Mouse (Mus musculus) adrenal gland, postnatal 14 days (tissue): ENCODE data around the gene Ube2g2. TPM values are rescaled to one million over a fixed set of nuclear protein-coding genes. Genes with fewer than 3 reads are reported as not detected.

ENCODE experiments used
- DNase-seq: peaks from one replicate; pipeline ENCODE4 v3.0.0; 2021; ENCODE audit warnings: mixed read lengths
- long read RNA-seq, 2 experiments: library from polyadenylated mRNA; stranded (forward); transcript quantifications; one replicate each; pipeline ENCODE4 v2.0.0; 2021
- total RNA-seq: library from RNA; stranded (reverse); gene quantifications from 2 replicates; pipeline ENCODE4 v1.2.3, GENCODE M21; 2021

Ube2g2 gene
- total RNA-seq, result 49.8 and 50.2 TPM in 2 replicates
- long read RNA-seq, experiment 1, transcript Ube2g2-204 (6 exons, 2,031 nt), result major isoform, 93 of 119 reads
- long read RNA-seq, experiment 1, partial matches to known transcripts, result 4 of 119 reads
- long read RNA-seq, experiment 1, other reads (novel, unspliced or antisense), result 17 of 119 reads
- long read RNA-seq, experiment 2, transcript Ube2g2-204 (6 exons, 2,031 nt), result major isoform, 78 of 86 reads
- long read RNA-seq, experiment 2, partial matches to known transcripts, result 0 of 86 reads
- long read RNA-seq, experiment 2, other reads (novel, unspliced or antisense), result 7 of 86 reads

DNA sequence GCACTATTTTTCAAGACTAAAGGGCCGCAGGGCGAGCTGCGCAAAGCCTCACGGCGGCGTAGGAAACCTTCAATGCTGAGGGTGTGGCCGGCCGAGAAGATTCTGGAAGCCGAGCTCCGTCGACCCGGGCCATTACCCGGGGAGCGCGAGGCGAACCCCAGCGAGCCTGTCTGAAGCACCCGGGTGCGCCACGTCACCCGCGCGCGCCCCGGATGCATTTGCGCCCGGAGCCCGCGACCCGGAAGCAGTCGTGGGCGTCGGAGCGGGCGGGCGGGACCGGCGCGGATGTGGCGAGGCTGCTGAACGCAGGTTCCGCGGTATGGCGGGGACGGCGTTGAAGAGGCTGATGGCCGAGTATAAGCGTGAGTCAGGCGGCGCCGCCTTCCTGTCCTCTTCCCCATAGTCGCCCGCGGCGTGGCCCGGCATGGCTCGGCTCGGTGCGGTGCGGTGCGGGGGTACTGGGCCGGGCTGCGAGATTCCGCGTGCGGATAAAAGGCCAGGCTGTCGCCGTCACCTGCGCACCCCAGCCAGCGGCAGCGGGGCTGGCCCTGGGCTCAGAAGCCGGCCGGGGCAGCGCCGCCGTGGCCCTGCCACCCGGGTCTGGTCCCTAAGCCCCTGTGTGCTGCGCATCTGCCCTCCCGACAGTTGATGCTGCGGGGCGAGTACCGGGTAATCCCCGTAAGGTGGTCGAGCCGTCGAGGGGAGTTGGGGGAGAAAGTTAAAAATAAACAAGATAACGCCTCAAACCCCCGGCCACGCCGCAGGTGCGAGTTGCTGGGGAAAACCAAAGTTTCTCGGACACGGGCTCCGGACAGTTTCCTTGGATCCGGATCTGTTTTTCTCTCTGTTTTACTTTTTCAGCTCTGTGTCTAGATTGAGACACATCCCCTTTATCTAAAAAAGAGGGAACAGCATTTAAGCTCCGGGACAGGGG is at the start of gene Ube2g2:
Gene Ube2g2 (plus strand): TSS at position 221 of the 934 bp plus-strand sequence.
- DNase-seq, result peak; percentile 97

DNA sequence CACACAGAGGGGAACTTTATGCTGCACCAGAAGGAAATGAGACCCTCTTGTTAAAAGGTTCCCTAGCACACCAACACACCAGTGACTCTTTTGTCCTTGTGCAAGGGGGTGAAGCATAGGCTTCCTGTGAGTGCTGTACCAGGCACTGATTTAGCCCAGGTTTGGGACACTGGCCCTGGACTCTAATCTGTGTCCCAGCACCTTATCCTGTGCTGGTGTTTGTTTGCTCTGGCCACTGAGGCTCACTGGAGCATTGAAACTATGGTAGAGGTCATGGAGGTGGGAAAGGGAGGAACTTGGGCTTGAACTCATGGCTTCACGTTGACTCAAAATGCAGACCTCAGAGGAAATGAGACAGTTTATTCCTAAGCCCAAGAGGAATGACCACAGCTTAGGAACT is 48.9 kb upstream of the Ube2g2 start:
- DNase-seq, result no peak

DNA sequence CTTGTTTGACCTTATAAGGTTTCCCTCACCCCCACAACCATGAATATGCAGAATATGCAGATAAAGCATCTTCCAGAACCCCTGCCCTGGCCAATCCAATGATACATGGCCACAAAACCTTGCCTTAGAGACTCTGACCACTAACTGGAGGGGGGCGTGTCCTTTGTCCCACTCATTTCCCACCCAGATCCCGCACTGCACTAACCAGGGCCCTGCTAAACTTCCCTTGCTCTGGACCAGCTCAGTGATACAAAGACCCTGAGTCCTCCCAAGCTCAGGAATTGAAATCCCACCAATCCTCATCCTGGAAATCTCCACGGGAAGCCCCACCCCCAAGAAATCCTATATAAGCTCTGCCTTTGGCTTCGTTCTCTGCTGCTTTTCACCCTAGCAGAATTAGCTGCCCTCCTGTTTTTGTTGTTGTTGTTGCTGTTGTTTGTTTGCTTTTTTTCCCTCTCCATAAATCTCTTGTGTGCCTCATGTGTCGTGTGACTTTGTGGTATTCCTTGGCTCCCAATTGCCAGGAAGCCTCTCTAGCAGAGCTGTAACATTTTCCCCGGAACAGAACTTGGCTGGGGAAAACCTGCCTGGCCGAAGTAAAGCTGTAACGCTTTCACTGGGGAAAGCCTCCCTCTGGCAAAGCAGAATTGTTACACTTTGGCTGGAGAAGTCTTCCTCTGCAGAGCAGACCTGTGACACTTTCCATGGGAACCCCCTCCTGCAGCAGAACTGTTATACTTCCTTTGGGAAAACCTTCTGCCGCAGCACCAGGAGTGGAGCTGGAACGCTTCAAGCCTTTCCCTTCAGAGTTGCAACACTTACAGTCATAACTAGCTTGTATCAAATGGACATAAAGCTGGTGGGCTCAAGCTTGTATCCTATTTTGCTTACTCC is 41.8 kb upstream of the Ube2g2 start:
- no peak for DNase-seq

DNA sequence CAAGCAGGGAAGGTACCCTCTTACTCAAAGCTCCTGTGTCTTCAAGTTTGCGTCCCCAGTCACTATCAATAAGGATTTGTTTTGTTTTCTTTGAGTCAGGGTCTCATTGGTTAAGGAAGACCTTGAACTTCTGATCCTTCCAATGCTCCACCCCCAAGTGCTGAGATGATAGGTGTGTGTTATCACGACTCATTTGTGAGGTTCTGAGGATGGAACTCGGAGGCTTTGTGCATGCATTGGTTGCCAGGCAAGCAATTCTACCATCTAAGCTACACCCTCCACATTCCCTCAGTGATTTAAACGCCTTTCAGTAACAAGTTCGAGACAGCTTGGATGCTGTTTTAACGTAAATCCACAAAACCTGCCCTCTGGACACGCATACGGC is 41.1 kb upstream of the Ube2g2 start:
- DNase-seq, result no peak

DNA sequence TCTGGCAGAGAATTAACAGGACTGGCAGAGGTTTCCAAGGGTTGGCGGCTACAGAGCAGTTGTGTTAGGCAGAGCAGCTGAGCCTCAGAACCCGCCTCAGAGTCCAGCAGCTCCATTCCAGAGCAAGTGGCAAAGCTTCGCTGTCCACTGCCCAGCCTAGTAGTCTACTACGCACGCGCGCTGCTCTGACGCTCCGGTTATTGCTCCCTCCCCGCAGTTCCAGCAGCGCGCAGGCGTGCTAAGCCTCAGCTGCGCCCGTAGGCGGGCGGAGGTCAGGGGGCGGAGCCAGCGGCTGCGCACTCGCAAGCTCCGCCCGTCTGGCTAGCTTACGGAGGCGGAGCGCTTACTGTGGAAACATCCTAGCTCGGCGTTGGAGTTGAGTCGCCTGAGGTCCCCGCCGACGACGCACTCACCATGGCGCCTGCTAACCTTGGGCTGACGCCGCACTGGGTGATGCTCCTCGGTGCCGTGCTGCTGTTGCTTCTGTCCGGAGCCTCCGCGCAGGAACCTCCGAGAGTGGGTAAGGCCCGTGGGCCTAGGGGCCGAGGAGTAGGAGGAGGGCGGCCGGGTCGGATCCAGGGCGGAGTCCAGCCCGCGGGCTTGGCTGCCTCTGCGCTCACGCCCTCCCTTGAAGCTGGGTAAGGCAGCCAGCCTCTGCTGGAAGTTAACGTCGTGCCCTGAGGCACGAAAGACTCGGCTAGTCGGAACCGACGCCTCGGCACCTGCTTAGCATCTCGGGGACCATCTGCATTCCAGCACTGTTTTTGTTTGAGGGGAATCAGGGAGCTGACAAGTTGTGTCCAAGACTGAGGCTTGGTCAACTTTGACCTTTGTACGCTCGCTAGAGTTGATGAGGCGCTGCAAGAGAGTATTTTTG is 40.4 kb upstream of the Ube2g2 start, which contains the start of gene Pttg1ip:
Gene Pttg1ip (plus strand): TSS at position 313 of the 877 bp plus-strand sequence.
- peak; percentile 98 for DNase-seq

DNA sequence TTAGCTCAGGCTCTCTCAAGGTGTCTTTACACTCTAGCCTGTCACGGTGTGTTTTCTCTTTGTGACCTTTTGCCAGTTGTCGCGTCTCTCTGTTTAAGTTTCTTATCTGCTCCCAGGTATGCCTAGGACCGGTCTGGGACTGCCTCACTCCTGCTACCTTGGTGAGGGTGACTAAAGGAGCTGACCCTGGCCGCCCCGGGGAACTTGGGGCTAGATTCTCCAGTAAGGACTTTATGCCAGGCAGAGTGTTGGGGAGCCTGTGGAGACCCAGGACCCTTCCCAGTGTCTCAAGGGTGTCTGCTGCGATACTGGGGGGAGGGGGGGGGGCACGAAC is 39.8 kb upstream of the Ube2g2 start:
- peak; percentile 34 for DNase-seq

DNA sequence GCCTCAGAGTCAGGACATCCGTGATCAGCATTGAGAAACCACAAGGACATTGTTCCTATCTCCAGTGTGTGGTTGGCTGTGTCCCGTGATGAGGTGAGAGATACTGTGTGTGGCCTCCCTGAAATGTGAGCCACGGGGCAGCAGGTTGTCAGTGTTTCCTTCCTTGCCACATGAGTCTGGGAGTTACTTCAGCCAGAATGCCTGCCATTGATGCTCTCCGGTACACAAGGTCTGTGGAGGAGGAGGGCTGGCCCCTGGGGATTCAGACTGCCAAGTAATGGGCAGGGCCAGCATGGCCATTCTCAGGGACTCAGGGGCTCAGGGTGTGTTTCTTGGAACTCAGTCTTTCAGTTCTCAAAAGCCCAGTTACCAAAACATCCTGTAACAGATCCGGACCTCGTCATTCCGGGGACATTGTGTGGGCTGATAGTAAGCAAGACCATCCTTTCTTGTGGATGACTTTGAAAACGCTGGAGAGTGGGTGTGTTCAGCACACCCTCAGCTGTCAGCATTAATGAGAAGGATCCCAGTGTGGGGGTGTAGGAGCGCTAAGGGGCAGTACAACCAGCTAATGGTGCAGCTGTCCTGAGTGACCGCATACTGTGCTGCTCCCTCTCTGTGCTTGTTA is 38.2 kb upstream of the Ube2g2 start:
- peak; percentile 53 for DNase-seq

DNA sequence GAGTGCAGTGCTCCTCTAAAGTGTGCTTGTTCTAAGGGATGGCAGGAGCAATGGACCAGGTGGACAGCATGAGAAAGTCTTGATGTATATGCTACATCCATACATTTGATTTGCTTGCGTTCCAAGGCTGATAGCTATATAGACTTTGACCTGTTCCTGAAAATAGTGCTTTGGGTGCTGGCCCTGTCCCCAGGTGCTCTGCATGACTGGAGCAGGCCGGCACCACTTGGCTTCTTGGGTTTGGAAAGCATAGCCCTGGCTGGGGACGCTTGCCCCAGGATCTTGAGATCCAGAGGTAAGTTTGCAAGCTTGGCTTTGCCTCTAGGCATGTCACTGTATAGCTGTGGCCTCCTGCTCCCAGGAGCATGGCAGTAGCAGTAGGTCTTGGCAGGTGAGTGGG is 35.4 kb upstream of the Ube2g2 start:
- no peak for DNase-seq

DNA sequence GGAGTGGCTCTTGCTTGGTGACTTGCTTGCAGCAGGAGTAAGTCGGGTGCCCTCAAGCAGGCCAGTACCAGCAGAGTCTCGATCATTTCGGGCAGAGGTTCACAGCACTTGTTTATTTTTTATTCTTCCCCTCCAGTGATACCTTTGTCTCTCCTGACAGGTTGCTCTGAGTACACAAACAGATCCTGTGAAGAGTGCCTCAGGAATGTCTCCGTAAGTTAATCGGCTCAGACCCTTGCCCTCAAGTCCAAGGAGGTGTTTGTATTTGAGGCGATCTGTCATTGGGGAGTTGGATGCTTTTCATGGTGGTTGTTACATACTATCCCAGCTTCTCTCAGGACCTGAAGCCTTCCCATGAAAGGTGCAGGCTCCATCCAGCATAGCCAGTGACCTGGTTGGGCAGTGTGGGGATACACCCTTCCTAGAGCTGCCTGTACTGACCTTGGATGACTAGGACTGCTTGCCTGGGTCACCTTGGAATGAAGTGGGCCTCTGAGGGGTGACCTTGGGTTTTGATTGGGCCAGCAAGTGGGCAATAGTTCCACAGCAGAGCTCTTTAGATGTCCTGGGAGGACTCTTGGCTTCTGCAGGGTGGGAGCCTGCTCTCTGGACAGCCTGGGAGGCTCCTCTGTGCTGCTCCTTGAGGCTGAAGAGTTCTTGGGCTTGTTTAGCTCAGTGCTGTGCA is 34.8 kb upstream of the Ube2g2 start:
- peak; percentile 56 for DNase-seq

DNA sequence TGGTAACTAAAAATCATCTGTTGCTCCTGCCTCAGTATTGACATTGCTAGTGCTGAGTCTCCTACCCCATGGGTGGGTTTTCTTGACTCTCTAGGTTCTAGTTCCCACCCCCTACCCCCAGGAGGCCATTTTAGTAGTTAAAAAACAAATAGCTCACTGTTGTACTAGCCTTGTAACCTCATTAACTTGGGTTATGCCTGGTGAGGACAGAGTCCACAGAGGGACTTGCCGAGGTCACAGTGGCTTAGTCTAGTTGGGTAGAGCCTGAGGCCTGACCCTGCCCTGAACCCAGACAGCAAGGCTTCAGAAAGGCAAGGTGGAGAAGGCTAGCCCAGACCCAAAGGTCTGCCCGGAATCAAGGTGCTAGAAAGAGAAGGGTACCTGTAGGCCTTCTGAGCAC is 34.0 kb upstream of the Ube2g2 start:
- no peak for DNase-seq

DNA sequence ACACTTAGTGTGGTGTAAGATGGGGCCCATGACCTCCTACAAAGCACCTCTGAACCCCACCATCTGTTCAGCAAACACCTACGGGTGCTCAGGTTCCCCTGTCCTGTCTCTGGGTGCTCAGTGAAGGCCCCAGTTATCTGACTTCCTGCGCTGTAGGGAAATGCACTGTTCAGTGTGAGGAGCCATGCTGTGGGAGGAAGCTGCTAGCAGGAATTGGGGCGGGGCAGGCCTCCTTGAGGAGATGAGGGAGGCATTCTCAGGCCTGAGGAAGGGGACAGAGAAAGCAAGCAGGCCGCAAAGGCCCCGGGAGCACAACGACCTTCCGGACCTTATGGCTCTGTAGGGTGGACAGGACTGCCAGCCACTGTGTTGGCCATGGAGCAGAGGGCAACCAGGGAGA is 33.0 kb upstream of the Ube2g2 start:
- DNase-seq, result no peak

DNA sequence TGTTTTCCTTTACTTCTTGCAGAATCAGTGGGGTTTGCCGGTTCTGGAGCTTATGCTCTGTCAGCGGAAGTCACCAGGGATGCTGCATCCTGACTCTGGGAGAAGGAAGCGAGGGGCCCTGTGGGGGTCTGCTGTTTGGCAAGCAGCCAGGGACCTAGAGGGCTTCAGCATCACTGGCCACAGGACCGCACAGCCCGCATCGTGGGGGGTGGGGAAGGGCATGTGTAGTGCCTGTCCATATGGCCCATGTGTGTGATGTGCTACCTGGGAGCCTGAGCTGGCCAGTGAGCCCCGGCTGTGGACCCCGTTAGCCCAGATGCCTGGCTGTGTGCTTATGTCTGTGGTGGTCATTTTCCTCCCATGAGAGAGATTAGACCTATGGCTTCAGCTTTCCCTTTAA is 32.3 kb upstream of the Ube2g2 start:
- no peak for DNase-seq

DNA sequence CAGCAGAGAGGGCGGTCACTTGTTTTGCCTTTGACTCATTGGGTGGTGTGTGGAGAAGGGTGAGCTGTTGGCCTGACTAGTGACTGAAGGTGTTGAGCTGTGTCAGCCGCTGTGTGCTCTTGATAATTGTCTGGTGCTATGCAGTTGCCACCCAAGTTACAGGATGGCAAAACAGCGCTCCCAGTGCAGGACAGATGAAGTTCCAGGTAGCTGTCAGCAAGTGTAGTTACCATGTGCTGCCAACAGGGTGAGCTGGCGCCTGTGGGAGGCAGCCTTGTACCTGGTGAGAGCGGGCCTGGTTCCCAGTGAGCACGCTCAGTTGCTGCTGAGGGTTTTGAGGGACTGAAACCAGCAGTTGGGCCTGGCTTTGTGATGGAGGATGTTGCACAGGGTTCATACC is 31.3 kb upstream of the Ube2g2 start:
- peak; percentile 78 for DNase-seq

DNA sequence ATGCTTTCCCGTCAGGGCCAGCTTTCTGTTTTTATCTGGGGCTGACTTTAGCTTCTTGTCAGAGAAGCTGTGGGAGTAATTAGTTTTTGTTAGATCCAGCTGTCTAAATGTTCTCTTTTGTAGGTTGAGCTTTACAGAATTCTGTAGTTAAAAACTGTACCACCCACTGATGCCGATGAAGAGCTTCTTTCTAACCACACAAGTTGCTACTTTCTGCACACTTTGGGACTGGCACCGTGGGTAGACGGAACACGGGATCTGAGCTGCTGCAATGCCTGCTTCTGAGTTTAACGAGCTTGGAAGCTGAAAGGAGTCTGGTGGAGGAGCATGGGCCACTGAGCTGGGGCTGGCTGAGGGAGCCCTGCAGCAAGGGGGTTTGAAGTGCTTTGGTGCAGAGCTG is 30.5 kb upstream of the Ube2g2 start:
- DNase-seq, result no peak

DNA sequence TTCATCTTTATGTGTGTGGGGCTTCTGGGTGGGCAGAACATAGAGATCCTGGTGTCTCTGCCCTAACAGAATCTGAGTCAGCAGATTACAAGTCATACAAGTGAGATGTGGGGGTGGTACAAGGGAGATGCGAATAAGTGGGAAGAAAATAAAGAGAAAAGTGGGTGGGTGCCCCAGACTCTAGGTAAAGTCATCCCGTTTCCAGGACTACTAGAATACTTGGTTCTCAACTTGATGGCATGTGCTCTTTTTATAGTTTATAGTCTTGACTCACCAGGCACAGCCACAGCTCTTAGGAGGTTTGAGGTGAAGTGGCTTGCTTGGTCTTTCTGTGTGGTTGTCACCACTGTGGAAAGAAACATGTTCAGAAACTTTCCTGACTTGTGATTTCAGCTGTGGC is 26.0 kb upstream of the Ube2g2 start:
- DNase-seq, result no peak

DNA sequence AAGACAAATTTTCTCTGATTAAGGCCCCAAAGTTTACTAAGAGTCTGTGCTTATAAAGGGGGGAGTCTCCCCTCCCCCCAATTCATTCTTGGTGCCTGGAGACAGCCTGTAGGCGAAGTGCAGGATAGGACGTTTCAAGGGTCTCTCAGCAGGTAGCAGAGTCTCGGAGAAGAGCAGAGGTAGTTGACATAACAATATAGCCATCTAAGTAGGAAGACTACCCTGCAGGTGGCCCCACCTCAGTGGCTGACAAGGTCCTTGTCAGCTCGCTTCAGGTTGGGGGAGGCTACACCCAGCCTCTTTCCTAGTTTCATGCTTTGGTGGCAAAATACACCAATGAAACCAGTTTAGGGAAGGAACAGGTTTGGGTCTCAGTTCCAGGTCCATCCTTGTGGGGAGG is 19.1 kb upstream of the Ube2g2 start:
- no peak for DNase-seq

DNA sequence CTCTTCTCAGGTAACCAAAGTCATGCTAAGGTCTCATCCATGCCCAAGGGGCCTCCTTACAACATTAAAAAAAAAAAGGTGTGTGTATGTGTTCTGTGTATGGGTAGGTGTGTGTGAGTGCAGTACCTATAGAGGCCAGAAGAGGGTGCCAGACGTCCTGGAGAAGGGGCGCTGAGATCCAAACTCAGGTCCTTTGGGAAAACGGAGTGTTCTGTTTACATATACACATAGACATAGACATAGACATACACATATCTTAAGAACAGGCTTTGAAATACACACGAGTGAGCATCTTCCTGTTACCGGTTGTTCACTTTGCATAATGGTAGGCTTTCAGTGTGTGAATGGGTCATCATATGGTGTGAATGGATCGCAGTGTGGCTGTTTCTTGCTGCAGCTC is 18.0 kb upstream of the Ube2g2 start:
- no peak for DNase-seq

DNA sequence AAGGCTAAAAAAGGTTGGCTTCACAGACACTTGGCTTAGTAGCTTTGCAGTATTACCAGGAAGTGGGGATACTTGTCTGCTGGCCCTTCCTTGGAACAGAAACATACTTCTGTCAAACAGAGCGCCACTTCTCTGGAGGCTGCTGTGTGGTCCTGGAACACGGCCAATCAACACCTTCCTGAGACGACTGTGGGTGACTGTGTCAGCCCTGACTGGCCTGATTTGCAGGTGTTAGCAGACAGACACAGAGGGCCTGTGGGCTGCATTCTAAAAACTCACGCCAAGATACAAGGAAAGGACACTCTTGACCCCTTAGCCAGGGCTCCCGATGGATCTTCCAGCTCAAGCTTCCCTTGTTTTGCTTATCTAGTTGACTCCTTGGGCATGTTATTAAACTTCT is 17.1 kb upstream of the Ube2g2 start:
- no peak for DNase-seq

DNA sequence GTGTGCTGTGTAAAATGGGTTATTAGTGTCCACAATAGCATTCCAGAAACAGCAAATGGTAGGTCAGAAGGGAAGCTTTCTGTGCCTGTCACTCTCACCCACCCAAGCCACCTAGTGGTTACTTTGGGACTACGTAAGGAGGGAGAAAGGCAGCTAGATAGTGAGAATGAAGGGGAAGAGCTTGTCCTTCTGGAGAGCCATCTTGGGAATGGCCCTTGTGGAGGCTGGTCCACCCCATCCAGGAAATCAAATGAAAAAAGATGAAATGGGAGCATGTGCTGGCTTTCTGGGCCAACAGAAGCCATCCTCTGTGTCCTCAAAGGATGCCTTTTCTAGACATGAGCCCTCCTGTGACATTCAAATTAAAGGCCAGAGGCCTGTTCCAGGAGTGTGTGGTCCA is 16.7 kb upstream of the Ube2g2 start:
- DNase-seq, result no peak
